Mouse (Mus musculus): Measurements from ENCODE around the gene Pld1. TPM values are rescaled to one million over a fixed set of nuclear protein-coding genes. Genes with fewer than 3 reads are reported as not detected.
A peak's percentile ranks its signal among the peaks of the same experiment; 100 is the strongest.

Gene Pld1
- polyA plus RNA-seq, 1 experiment from 2014 or later, result 2.3 TPM

- H3K36me3 ChIP-seq (ENCODE audit: control insufficient read depth, insufficient read depth), result no peaks in the 10 kb centered on the region
- WGBS, result 79% methylated on average over 6 of the region's 6 CpGs
Observed at GRCm38 (mm10) chr3:28004321-28004720, 65.8 kb downstream of the Pld1 start.

GRCm38 (mm10) chr3:28007684-28008083 lies 69.2 kb downstream of the Pld1 start:
- ATAC-seq, result no peak
- WGBS, result 91% methylated on average over 11 of the region's 11 CpGs
- Histone ChIP-seq H3K4me3 (replicated peaks; ENCODE audit: low read length) (no peak overlapping the region), H3K9ac (replicated peaks; ENCODE audit: low read depth, low read length) (no peak overlapping the region), H3K4me2 (ENCODE audit: low read length) (no peak overlapping the region), H3K9me3 (ENCODE audit: control insufficient read depth, low read length) (no peaks in the 10 kb centered on the region), H3K36me3 (ENCODE audit: control insufficient read depth, insufficient read depth) (no peaks in the 10 kb centered on the region), H3K4me1 (replicated peaks; ENCODE audit: control insufficient read depth, insufficient read depth, low read length) (no peaks in the 10 kb centered on the region), H3K27me3 (replicated peaks; ENCODE audit: control insufficient read depth, insufficient read depth, low read length) (no peaks in the 10 kb centered on the region), H3K27ac (ENCODE audit: low read length) (no peak overlapping the region)

More at GRCm38 (mm10) chr3:28004321-28004720, 65.8 kb downstream of the Pld1 start:
- Histone ChIP-seq H3K27me3 (replicated peaks; ENCODE audit: control insufficient read depth, insufficient read depth, low read length) (no peaks in the 10 kb centered on the region), H3K4me2 (ENCODE audit: low read length) (no peak overlapping the region), H3K27ac (ENCODE audit: low read length) (no peak overlapping the region), H3K4me1 (replicated peaks; ENCODE audit: control insufficient read depth, insufficient read depth, low read length) (no peaks in the 10 kb centered on the region), H3K9ac (replicated peaks; ENCODE audit: low read depth, low read length) (no peak overlapping the region), H3K9me3 (ENCODE audit: control insufficient read depth, low read length) (no peaks in the 10 kb centered on the region), H3K4me3 (replicated peaks; ENCODE audit: low read length) (no peak overlapping the region)
- no peak for ATAC-seq

GRCm38 (mm10) chr3:28008369-28008768 lies 69.9 kb downstream of the Pld1 start:
- H3K9ac ChIP-seq (replicated peaks; ENCODE audit: low read depth, low read length), result no peak overlapping the region
- no peaks in the 10 kb centered on the region for H3K4me1 ChIP-seq (replicated peaks; ENCODE audit: control insufficient read depth, insufficient read depth, low read length)
- 79% methylated on average over 4 of the region's 4 CpGs for WGBS

GRCm38 (mm10) chr3:28012177-28012576 lies 73.7 kb downstream of the Pld1 start:
- Histone ChIP-seq H3K9ac (replicated peaks; ENCODE audit: low read depth, low read length) (no peak overlapping the region), H3K4me2 (ENCODE audit: low read length) (no peak overlapping the region), H3K4me3 (replicated peaks; ENCODE audit: low read length) (no peak overlapping the region), H3K27ac (ENCODE audit: low read length) (no peak overlapping the region), H3K27me3 (replicated peaks; ENCODE audit: control insufficient read depth, insufficient read depth, low read length) (no peaks in the 10 kb centered on the region), H3K36me3 (ENCODE audit: control insufficient read depth, insufficient read depth) (no peaks in the 10 kb centered on the region), H3K9me3 (ENCODE audit: control insufficient read depth, low read length) (no peaks in the 10 kb centered on the region), H3K4me1 (replicated peaks; ENCODE audit: control insufficient read depth, insufficient read depth, low read length) (no peaks in the 10 kb centered on the region)
- ATAC-seq, result no peak
- 85% methylated on average over 7 of the region's 7 CpGs for WGBS

More at GRCm38 (mm10) chr3:28008369-28008768, 69.9 kb downstream of the Pld1 start:
- Histone ChIP-seq H3K9me3 (ENCODE audit: control insufficient read depth, low read length) (no peaks in the 10 kb centered on the region), H3K4me2 (ENCODE audit: low read length) (no peak overlapping the region), H3K36me3 (ENCODE audit: control insufficient read depth, insufficient read depth) (no peaks in the 10 kb centered on the region), H3K4me3 (replicated peaks; ENCODE audit: low read length) (no peak overlapping the region), H3K27ac (ENCODE audit: low read length) (no peak overlapping the region), H3K27me3 (replicated peaks; ENCODE audit: control insufficient read depth, insufficient read depth, low read length) (no peaks in the 10 kb centered on the region)
- no peak for ATAC-seq

- no peaks in the 10 kb centered on the region for H3K4me1 ChIP-seq (replicated peaks; ENCODE audit: control insufficient read depth, insufficient read depth, low read length)
- H3K4me3 ChIP-seq (replicated peaks; ENCODE audit: low read length), result no peak overlapping the region
- H3K36me3 ChIP-seq (ENCODE audit: control insufficient read depth, insufficient read depth), result no peaks in the 10 kb centered on the region
- 52% methylated on average over 6 of the region's 6 CpGs for WGBS
- H3K9me3 ChIP-seq (ENCODE audit: control insufficient read depth, low read length), result no peaks in the 10 kb centered on the region
- H3K4me2 ChIP-seq (ENCODE audit: low read length), result no peak overlapping the region
- no peak for ATAC-seq
- no peak overlapping the region for H3K27ac ChIP-seq (ENCODE audit: low read length)
- no peak overlapping the region for H3K9ac ChIP-seq (replicated peaks; ENCODE audit: low read depth, low read length)
- H3K27me3 ChIP-seq (replicated peaks; ENCODE audit: control insufficient read depth, insufficient read depth, low read length), result no peaks in the 10 kb centered on the region
Observed at GRCm38 (mm10) chr3:28013441-28013840, 74.9 kb downstream of the Pld1 start.

- Histone ChIP-seq H3K9ac (replicated peaks; ENCODE audit: low read depth, low read length) (no peak overlapping the region), H3K4me1 (replicated peaks; ENCODE audit: control insufficient read depth, insufficient read depth, low read length) (0 out of 2 replicates have a peak, but pooled peaks cover 4% of the 10 kb centered on the region), H3K9me3 (ENCODE audit: control insufficient read depth, low read length) (no peaks in the 10 kb centered on the region), H3K36me3 (ENCODE audit: control insufficient read depth, insufficient read depth) (no peaks in the 10 kb centered on the region), H3K4me2 (ENCODE audit: low read length) (no peak overlapping the region), H3K4me3 (replicated peaks; ENCODE audit: low read length) (no peak overlapping the region), H3K27ac (ENCODE audit: low read length) (no peak overlapping the region), H3K27me3 (replicated peaks; ENCODE audit: control insufficient read depth, insufficient read depth, low read length) (no peaks in the 10 kb centered on the region)
- no peak for ATAC-seq
- 76% methylated on average over 2 of the region's 2 CpGs for WGBS
Observed at GRCm38 (mm10) chr3:28017002-28017401, 78.5 kb downstream of the Pld1 start.

GRCm38 (mm10) chr3:28019727-28020126 lies 81.2 kb downstream of the Pld1 start:
- H3K4me2 ChIP-seq (ENCODE audit: low read length), result no peak overlapping the region
- no peak overlapping the region for H3K9ac ChIP-seq (replicated peaks; ENCODE audit: low read depth, low read length)
- no peaks in the 10 kb centered on the region for H3K36me3 ChIP-seq (ENCODE audit: control insufficient read depth, insufficient read depth)
- no peaks in the 10 kb centered on the region for H3K9me3 ChIP-seq (ENCODE audit: control insufficient read depth, low read length)
- H3K27me3 ChIP-seq (replicated peaks; ENCODE audit: control insufficient read depth, insufficient read depth, low read length), result no peaks in the 10 kb centered on the region
- H3K27ac ChIP-seq (ENCODE audit: low read length), result no peak overlapping the region
- H3K4me3 ChIP-seq (replicated peaks; ENCODE audit: low read length), result no peak overlapping the region
- H3K4me1 ChIP-seq (replicated peaks; ENCODE audit: control insufficient read depth, insufficient read depth, low read length), result 0 out of 2 replicates have a peak, but pooled peaks cover 4% of the 10 kb centered on the region
- peak; percentile 59 for ATAC-seq
- 57% methylated on average over 4 of the region's 4 CpGs for WGBS

- Histone ChIP-seq H3K27me3 (replicated peaks; ENCODE audit: control insufficient read depth, insufficient read depth, low read length) (no peaks in the 10 kb centered on the region), H3K9me3 (ENCODE audit: control insufficient read depth, low read length) (no peaks in the 10 kb centered on the region), H3K4me2 (ENCODE audit: low read length) (no peak overlapping the region), H3K4me3 (replicated peaks; ENCODE audit: low read length) (no peak overlapping the region), H3K27ac (ENCODE audit: low read length) (no peak overlapping the region), H3K4me1 (replicated peaks; ENCODE audit: control insufficient read depth, insufficient read depth, low read length) (0 out of 2 replicates have a peak, but pooled peaks cover 4% of the 10 kb centered on the region), H3K9ac (replicated peaks; ENCODE audit: low read depth, low read length) (no peak overlapping the region), H3K36me3 (ENCODE audit: control insufficient read depth, insufficient read depth) (no peaks in the 10 kb centered on the region)
- no peak for ATAC-seq
- 88% methylated on average over 2 of the region's 2 CpGs for WGBS
Observed at GRCm38 (mm10) chr3:28020404-28020803, 81.9 kb downstream of the Pld1 start.

- Histone ChIP-seq H3K9ac (replicated peaks; ENCODE audit: low read depth, low read length) (no peak overlapping the region), H3K27ac (ENCODE audit: low read length) (no peak overlapping the region), H3K4me3 (replicated peaks; ENCODE audit: low read length) (no peak overlapping the region), H3K4me1 (replicated peaks; ENCODE audit: control insufficient read depth, insufficient read depth, low read length) (0 out of 2 replicates have a peak, but pooled peaks cover 4% of the 10 kb centered on the region), H3K36me3 (ENCODE audit: control insufficient read depth, insufficient read depth) (no peaks in the 10 kb centered on the region), H3K9me3 (ENCODE audit: control insufficient read depth, low read length) (no peaks in the 10 kb centered on the region), H3K27me3 (replicated peaks; ENCODE audit: control insufficient read depth, insufficient read depth, low read length) (no peaks in the 10 kb centered on the region), H3K4me2 (ENCODE audit: low read length) (no peak overlapping the region)
- WGBS, result 85% methylated on average over 5 of the region's 5 CpGs
- ATAC-seq, result no peak
Observed at GRCm38 (mm10) chr3:28022191-28022590, 83.7 kb downstream of the Pld1 start.

- Histone ChIP-seq H3K4me3 (replicated peaks; ENCODE audit: low read length) (no peak overlapping the region), H3K9me3 (ENCODE audit: control insufficient read depth, low read length) (no peaks in the 10 kb centered on the region), H3K27ac (ENCODE audit: low read length) (no peak overlapping the region), H3K9ac (replicated peaks; ENCODE audit: low read depth, low read length) (no peak overlapping the region), H3K36me3 (ENCODE audit: control insufficient read depth, insufficient read depth) (no peaks in the 10 kb centered on the region), H3K4me2 (ENCODE audit: low read length) (no peak overlapping the region), H3K4me1 (replicated peaks; ENCODE audit: control insufficient read depth, insufficient read depth, low read length) (peaks cover 5% of the 10 kb centered on the region; the same call in 1 of the 2 replicates), H3K27me3 (replicated peaks; ENCODE audit: control insufficient read depth, insufficient read depth, low read length) (no peaks in the 10 kb centered on the region)
- 81% methylated on average over 3 of the region's 3 CpGs for WGBS
- no peak for ATAC-seq
Observed at GRCm38 (mm10) chr3:28026876-28027275, 88.4 kb downstream of the Pld1 start.
